In genomic region chr12:87442177-87443114, GRCm38 (mm10) we compare ENCODE assay signal across 8 mouse cellular contexts. TPM values are rescaled to one million over a fixed set of nuclear protein-coding genes. Genes with fewer than 3 reads are reported as not detected.
A peak's percentile ranks its signal among the peaks of the same experiment; 100 is the strongest.
DNase-seq lines count a peak whose midpoint lies in the region; ATAC-seq and TF ChIP-seq lines count a peak whose summit lies in the region.

No protein-coding gene starts in this region.

- peak overlapping the region; percentile 98 to 99 for H3K4me3 ChIP-seq in heart, embryonic 14.5 days (ENCODE audit: control insufficient read depth in 1 of 2, insufficient read depth in 1 of 2, low read depth in 1 of 2, low read length in 2 of 2)
- peak overlapping the region; percentile 98 for H3K4me3 ChIP-seq in E14TG2a.4 (replicated peaks; ENCODE audit: low read length)
- peak overlapping the region; percentile 73 for H3K4me3 ChIP-seq in embryonic facial prominence, embryonic 15.5 days (replicated peaks)
- H3K4me3 ChIP-seq in stomach, embryonic 14.5 days (ENCODE audit: low read depth, low read length) = peak overlapping the region; percentile 93

- ATAC-seq in heart, embryonic 14.5 days (ENCODE audit: insufficient number of reproducible peaks, insufficient read depth, low FRiP score, low read depth) = no peak
- ATAC-seq in embryonic facial prominence, embryonic 15.5 days (ENCODE audit: insufficient number of reproducible peaks, low FRiP score, low TSS enrichment, low read depth) = no peak
- ATAC-seq in stomach, embryonic 14.5 days (ENCODE audit: insufficient number of reproducible peaks, insufficient read depth, low FRiP score, low read depth) = no peak

- DNase-seq in heart, postnatal 36 days = no peak
- DNase-seq in liver = peak; percentile 42
- no peak for DNase-seq in left cerebral cortex, postnatal 10 days (ENCODE audit: extremely low spot score in 1 of 2, low spot score in 2 of 2)
- no peak for DNase-seq in right cerebral cortex, postnatal 25 days

- H3K27me3 ChIP-seq in heart, embryonic 14.5 days (ENCODE audit: control insufficient read depth, insufficient read depth, low read length) = no peaks in the 10 kb centered on the region
- H3K27me3 ChIP-seq in E14TG2a.4 (ENCODE audit: insufficient read depth, low read length) = no peaks in the 10 kb centered on the region
- H3K27me3 ChIP-seq in embryonic facial prominence, embryonic 15.5 days = no peaks in the 10 kb centered on the region
- no peaks in the 10 kb centered on the region for H3K27me3 ChIP-seq in stomach, embryonic 14.5 days (ENCODE audit: control insufficient read depth, insufficient read depth, low read length)

- peak overlapping the region; percentile 63 to 86 for H3K27ac ChIP-seq in heart, embryonic 14.5 days (replicated peaks in 1 of 2; ENCODE audit: control insufficient read depth in 1 of 2, insufficient read depth in 1 of 2, low read depth in 2 of 2, low read length in 2 of 2)
- H3K27ac ChIP-seq in embryonic facial prominence, embryonic 15.5 days (replicated peaks) = 0 out of 2 replicates have a peak overlapping the region, but pooled peaks have one; percentile 86
- H3K27ac ChIP-seq in stomach, embryonic 14.5 days (ENCODE audit: low read length) = no peak overlapping the region

- peaks cover 0 to 18% of the 10 kb centered on the region in 2 experiments; a peak in 2 of 4 replicates for H3K4me1 ChIP-seq in heart, embryonic 14.5 days (ENCODE audit: control insufficient read depth in 2 of 2, insufficient read depth in 2 of 2, low read length in 2 of 2)
- H3K4me1 ChIP-seq in E14TG2a.4 (replicated peaks; ENCODE audit: low read depth, low read length) = peaks cover 64% of the 10 kb centered on the region
- H3K4me1 ChIP-seq in embryonic facial prominence, embryonic 15.5 days = peaks cover 20% of the 10 kb centered on the region
- peaks cover 7% of the 10 kb centered on the region; the same call in 1 of the 2 replicates for H3K4me1 ChIP-seq in stomach, embryonic 14.5 days (ENCODE audit: control insufficient read depth, insufficient read depth, low read length)

- H3K9me3 ChIP-seq in heart, embryonic 14.5 days (ENCODE audit: control insufficient read depth, low read length) = no peaks in the 10 kb centered on the region
- no peaks in the 10 kb centered on the region for H3K9me3 ChIP-seq in E14TG2a.4 (ENCODE audit: low read length)
- no peaks in the 10 kb centered on the region for H3K9me3 ChIP-seq in embryonic facial prominence, embryonic 15.5 days (replicated peaks)
- no peaks in the 10 kb centered on the region for H3K9me3 ChIP-seq in stomach, embryonic 14.5 days (ENCODE audit: control insufficient read depth, low read depth, low read length)

- WGBS in heart, embryonic 14.5 days = 20% methylated on average over 12 of the region's 12 CpGs
- WGBS in embryonic facial prominence, embryonic 15.5 days = 16% methylated on average over 12 of the region's 12 CpGs
- WGBS in stomach, embryonic 14.5 days = 20% methylated on average over 12 of the region's 12 CpGs

- TF ChIP-seq CTCF in E14TG2a.4 (conservative IDR thresholded peaks at IDR 0.05; ENCODE audit: low read length) = no peak

- peak overlapping the region; percentile 81 for H3K4me2 ChIP-seq in heart, embryonic 14.5 days (ENCODE audit: low read length)
- H3K4me2 ChIP-seq in embryonic facial prominence, embryonic 15.5 days (replicated peaks) = peak overlapping the region; percentile 56
- H3K4me2 ChIP-seq in stomach, embryonic 14.5 days (replicated peaks; ENCODE audit: low read depth, low read length) = peak overlapping the region; percentile 69

- H3K36me3 ChIP-seq in heart, embryonic 14.5 days (ENCODE audit: control insufficient read depth, insufficient read depth, low read length) = peaks cover 59% of the 10 kb centered on the region
- peaks cover 77% of the 10 kb centered on the region for H3K36me3 ChIP-seq in E14TG2a.4 (ENCODE audit: insufficient read depth, low read length)
- H3K36me3 ChIP-seq in embryonic facial prominence, embryonic 15.5 days = peaks cover 36% of the 10 kb centered on the region
- peaks cover 42% of the 10 kb centered on the region for H3K36me3 ChIP-seq in stomach, embryonic 14.5 days (ENCODE audit: control insufficient read depth, insufficient read depth, low read length)

- intact Hi-C loops in heart, postnatal 36 days (cut with DNase I) = no loop called here
- intact Hi-C loops in left cerebral cortex, postnatal 10 days (cut with DNase I) = no loop called here

- H3K9ac ChIP-seq in heart, embryonic 14.5 days (ENCODE audit: low read length) = peak overlapping the region; percentile 98
- peak overlapping the region; percentile 81 for H3K9ac ChIP-seq in embryonic facial prominence, embryonic 15.5 days
- peak overlapping the region; percentile 95 for H3K9ac ChIP-seq in stomach, embryonic 14.5 days (replicated peaks; ENCODE audit: low read depth, low read length)

RNA-seq across cellular contexts. Expression of gene Slirp, which starts 1.2 kb away (rescaled TPM):
- 248 and 265 TPM in 2 replicates for polyA plus RNA-seq in heart, embryonic 14.5 days (2014; fragmentation: Nextera tagmentation; extraction: Ambion mirVana)
- total RNA-seq in heart, postnatal 36 days (2021) = 100 to 1,000 TPM; 161 to 175 TPM
- polyA plus RNA-seq in embryonic facial prominence, embryonic 15.5 days (2015; fragmentation: Nextera tagmentation; extraction: Ambion mirVana) = 276 and 281 TPM in 2 replicates
- polyA plus RNA-seq in stomach, embryonic 14.5 days (2014; fragmentation: Nextera tagmentation; extraction: Ambion mirVana) = 256 and 281 TPM in 2 replicates
- 10 to 100 TPM; 89.7 to 95.3 TPM for total RNA-seq in left cerebral cortex, postnatal 10 days (2021)

RNA-seq across cellular contexts. Expression of gene Alkbh1, which starts 1.4 kb away (rescaled TPM):
- polyA plus RNA-seq in heart, embryonic 14.5 days (2014; fragmentation: Nextera tagmentation; extraction: Ambion mirVana) = 29.5 and 36.1 TPM in 2 replicates
- 10 to 100 TPM in 1 of 2 experiments, 1 to 10 TPM in 1; 9.8 to 11.3 TPM for total RNA-seq in heart, postnatal 36 days (2021)
- polyA plus RNA-seq in embryonic facial prominence, embryonic 15.5 days (2015; fragmentation: Nextera tagmentation; extraction: Ambion mirVana) = 60.7 and 61.0 TPM in 2 replicates
- 64.0 and 76.9 TPM in 2 replicates for polyA plus RNA-seq in stomach, embryonic 14.5 days (2014; fragmentation: Nextera tagmentation; extraction: Ambion mirVana)
- total RNA-seq in left cerebral cortex, postnatal 10 days (2021) = 10 to 100 TPM; 19.3 to 19.6 TPM

RNA-seq across cellular contexts. Expression of gene Snw1, which starts 29.6 kb away (rescaled TPM):
- 78.0 and 84.0 TPM in 2 replicates for polyA plus RNA-seq in heart, embryonic 14.5 days (2014; fragmentation: Nextera tagmentation; extraction: Ambion mirVana)
- total RNA-seq in heart, postnatal 36 days (2021) = 10 to 100 TPM; 48.1 to 52.9 TPM
- 113 and 121 TPM in 2 replicates for polyA plus RNA-seq in embryonic facial prominence, embryonic 15.5 days (2015; fragmentation: Nextera tagmentation; extraction: Ambion mirVana)
- 124 TPM in 2 replicates for polyA plus RNA-seq in stomach, embryonic 14.5 days (2014; fragmentation: Nextera tagmentation; extraction: Ambion mirVana)
- total RNA-seq in left cerebral cortex, postnatal 10 days (2021) = 10 to 100 TPM; 44.9 to 48.5 TPM

RNA-seq across cellular contexts. Expression of gene Gm5788, which starts 52.1 kb away (rescaled TPM):
- not detected in 2 replicates for polyA plus RNA-seq in heart, embryonic 14.5 days (2014; fragmentation: Nextera tagmentation; extraction: Ambion mirVana)
- not detected for total RNA-seq in heart, postnatal 36 days (2021)
- polyA plus RNA-seq in embryonic facial prominence, embryonic 15.5 days (2015; fragmentation: Nextera tagmentation; extraction: Ambion mirVana) = not detected in 2 replicates
- not detected in 2 replicates for polyA plus RNA-seq in stomach, embryonic 14.5 days (2014; fragmentation: Nextera tagmentation; extraction: Ambion mirVana)
- total RNA-seq in left cerebral cortex, postnatal 10 days (2021) = not detected

RNA-seq across cellular contexts. Expression of gene Sptlc2, which starts 54.3 kb away (rescaled TPM):
- 69.1 and 79.3 TPM in 2 replicates for polyA plus RNA-seq in heart, embryonic 14.5 days (2014; fragmentation: Nextera tagmentation; extraction: Ambion mirVana)
- 10 to 100 TPM; 27.2 to 28.8 TPM for total RNA-seq in heart, postnatal 36 days (2021)
- polyA plus RNA-seq in embryonic facial prominence, embryonic 15.5 days (2015; fragmentation: Nextera tagmentation; extraction: Ambion mirVana) = 73.4 and 73.6 TPM in 2 replicates
- polyA plus RNA-seq in stomach, embryonic 14.5 days (2014; fragmentation: Nextera tagmentation; extraction: Ambion mirVana) = 93.4 and 100 TPM in 2 replicates
- total RNA-seq in left cerebral cortex, postnatal 10 days (2021) = 10 to 100 TPM; 61.4 to 64.8 TPM
